10 mouse cellular contexts compared by ENCODE assay signal in the genomic region with DNA sequence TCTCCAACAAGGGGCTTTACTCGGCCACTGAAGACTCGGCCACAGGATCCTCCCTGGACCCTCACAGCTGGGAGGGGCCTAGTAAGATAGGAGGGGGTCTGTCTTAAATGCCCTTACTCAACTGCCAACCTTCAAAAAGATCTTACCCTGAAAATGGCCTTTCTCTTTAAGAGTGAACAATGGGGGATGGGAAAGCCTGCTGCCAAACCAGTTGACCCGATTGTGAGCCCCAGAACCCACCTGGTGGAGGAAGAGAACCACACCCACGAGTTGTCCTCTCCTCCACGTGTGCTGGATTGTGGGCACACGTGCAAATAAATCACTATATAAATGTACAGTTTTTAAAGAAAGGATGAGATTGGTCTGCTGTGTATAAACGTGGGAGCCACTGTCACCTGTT. TPM values are rescaled to one million over a fixed set of nuclear protein-coding genes. Genes with fewer than 3 reads are reported as not detected.
DNase-seq lines count a peak whose midpoint lies in the region; ATAC-seq lines count a peak whose summit lies in the region.
"Had no signal": no experiment of that assay in that cellular context is flagged by ENCODE, and none has a peak within 500 bp of the region (broad histone marks: within the 10 kb centered on the region; RNA-seq: fewer than 3 reads in every experiment).

No protein-coding gene starts in this region.

- H3K27ac ChIP-seq in hindbrain, embryonic 13.5 days, result peak overlapping the region; percentile 74
- H3K27ac ChIP-seq in hindbrain, embryonic 11.5 days (ENCODE audit: low read depth, low read length), result no peak overlapping the region
- peak overlapping the region; percentile 92 for H3K27ac ChIP-seq in forebrain, embryonic 13.5 days
- 0 out of 2 replicates have a peak overlapping the region, but pooled peaks have one; percentile 51 for H3K27ac ChIP-seq in midbrain, embryonic 15.5 days
- H3K27ac ChIP-seq: liver, embryonic 15.5 days had no signal

- no peaks in the 10 kb centered on the region for H3K27me3 ChIP-seq in hindbrain, embryonic 13.5 days
- H3K27me3 ChIP-seq in hindbrain, embryonic 11.5 days (ENCODE audit: control insufficient read depth, insufficient read depth, low read length), result no peaks in the 10 kb centered on the region
- no peaks in the 10 kb centered on the region for H3K27me3 ChIP-seq in forebrain, embryonic 13.5 days
- no peaks in the 10 kb centered on the region for H3K27me3 ChIP-seq in midbrain, embryonic 15.5 days (replicated peaks)
- H3K27me3 ChIP-seq: liver, embryonic 15.5 days had no signal

- peaks cover 39% of the 10 kb centered on the region for H3K36me3 ChIP-seq in hindbrain, embryonic 13.5 days
- H3K36me3 ChIP-seq in hindbrain, embryonic 11.5 days (ENCODE audit: control insufficient read depth, insufficient read depth, low read length), result no peaks in the 10 kb centered on the region
- H3K36me3 ChIP-seq in forebrain, embryonic 13.5 days (ENCODE audit: poor library complexity, severe bottlenecking), result peaks cover 46% of the 10 kb centered on the region
- no peaks in the 10 kb centered on the region; the same call in 1 of the 2 replicates for H3K36me3 ChIP-seq in midbrain, embryonic 15.5 days (replicated peaks)

- no peak overlapping the region for H3K9ac ChIP-seq in hindbrain, embryonic 13.5 days
- no peak overlapping the region for H3K9ac ChIP-seq in hindbrain, embryonic 11.5 days (ENCODE audit: low read depth, low read length)
- 0 out of 2 replicates have a peak overlapping the region, but pooled peaks have one; percentile 21 for H3K9ac ChIP-seq in forebrain, embryonic 13.5 days
- H3K9ac ChIP-seq in midbrain, embryonic 15.5 days, result no peak overlapping the region
- H3K9ac ChIP-seq: liver, embryonic 15.5 days had no signal

- no peak for ATAC-seq in hindbrain, embryonic 13.5 days (ENCODE audit: low FRiP score)
- no peak for ATAC-seq in hindbrain, embryonic 11.5 days (ENCODE audit: low FRiP score)
- ATAC-seq in forebrain, embryonic 13.5 days, result no peak
- no peak for ATAC-seq in midbrain, embryonic 15.5 days (replicated peaks)
- no peak for ATAC-seq in frontal cortex, adult (ENCODE audit: low TSS enrichment)
- no peak for ATAC-seq in megakaryocyte, adult 5-6 weeks (ENCODE audit: poor library complexity, severe bottlenecking)

- peaks cover 59% of the 10 kb centered on the region for H3K4me1 ChIP-seq in hindbrain, embryonic 13.5 days (replicated peaks)
- H3K4me1 ChIP-seq in hindbrain, embryonic 11.5 days (replicated peaks; ENCODE audit: control insufficient read depth, insufficient read depth, low read length), result 0 out of 2 replicates have a peak, but pooled peaks cover 5% of the 10 kb centered on the region
- peaks cover 76% of the 10 kb centered on the region for H3K4me1 ChIP-seq in forebrain, embryonic 13.5 days
- peaks cover 57% of the 10 kb centered on the region for H3K4me1 ChIP-seq in midbrain, embryonic 15.5 days

- no peaks in the 10 kb centered on the region for H3K9me3 ChIP-seq in hindbrain, embryonic 13.5 days
- no peaks in the 10 kb centered on the region for H3K9me3 ChIP-seq in hindbrain, embryonic 11.5 days (ENCODE audit: control insufficient read depth, low read length)
- no peaks in the 10 kb centered on the region for H3K9me3 ChIP-seq in forebrain, embryonic 13.5 days (replicated peaks)
- no peaks in the 10 kb centered on the region for H3K9me3 ChIP-seq in midbrain, embryonic 15.5 days
- H3K9me3 ChIP-seq: liver, embryonic 15.5 days had no signal

- WGBS in hindbrain, embryonic 13.5 days, result 60% methylated on average over 7 of the region's 7 CpGs
- WGBS in hindbrain, embryonic 11.5 days, result 67% methylated on average over 7 of the region's 7 CpGs
- 60% methylated on average over 7 of the region's 7 CpGs for WGBS in forebrain, embryonic 13.5 days
- WGBS in midbrain, embryonic 15.5 days, result 61% methylated on average over 7 of the region's 7 CpGs

- peak; percentile 37 to 54 for DNase-seq in cerebellum, postnatal 10 days
- no peak for DNase-seq in cerebellum, adult 11-12 months
- DNase-seq in hindbrain, embryonic 11.5 days (ENCODE audit: low spot score), result no peak
- DNase-seq: kidney, postnatal 10 days had no signal

- H3K4me2 ChIP-seq in hindbrain, embryonic 13.5 days, result no peak overlapping the region
- H3K4me2 ChIP-seq in hindbrain, embryonic 11.5 days (replicated peaks; ENCODE audit: low read depth, low read length), result no peak overlapping the region
- H3K4me2 ChIP-seq in forebrain, embryonic 13.5 days, result peak overlapping the region; percentile 29; the same call in 1 of the 2 replicates
- H3K4me2 ChIP-seq in midbrain, embryonic 15.5 days, result no peak overlapping the region
- H3K4me2 ChIP-seq: liver, embryonic 15.5 days had no signal

- no peak overlapping the region for H3K4me3 ChIP-seq in hindbrain, embryonic 13.5 days
- no peak overlapping the region for H3K4me3 ChIP-seq in hindbrain, embryonic 11.5 days (ENCODE audit: low read depth, low read length)
- no peak overlapping the region for H3K4me3 ChIP-seq in forebrain, embryonic 13.5 days
- no peak overlapping the region for H3K4me3 ChIP-seq in midbrain, embryonic 15.5 days
- H3K4me3 ChIP-seq: liver, embryonic 15.5 days had no signal

RNA-seq across cellular contexts. Expression of a gene that starts 38.9 kb away (rescaled TPM):
- 3.9 and 4.7 TPM in 2 replicates for polyA plus RNA-seq in hindbrain, embryonic 13.5 days (2015; fragmentation: Nextera tagmentation; extraction: Ambion mirVana)
- polyA plus RNA-seq in hindbrain, embryonic 11.5 days (2014; fragmentation: Nextera tagmentation; extraction: Ambion mirVana), result 1.7 and 2.5 TPM in 2 replicates
- 2.5 and 3.4 TPM in 2 replicates for polyA plus RNA-seq in forebrain, embryonic 13.5 days (2015; fragmentation: Nextera tagmentation; extraction: Ambion mirVana)
- polyA plus RNA-seq in midbrain, embryonic 15.5 days (2015; fragmentation: Nextera tagmentation; extraction: Ambion mirVana), result 4.0 and 4.3 TPM in 2 replicates
- not detected in 2 replicates for total RNA-seq in megakaryocyte, adult 5-6 weeks (2015)
- 0.45 TPM in 1 of 2 replicates, not detected in the other for total RNA-seq in megakaryocyte, adult 5-6 weeks (2017)

RNA-seq across cellular contexts. Expression of a gene that starts 46.8 kb away (rescaled TPM):
- polyA plus RNA-seq in hindbrain, embryonic 13.5 days (2015; fragmentation: Nextera tagmentation; extraction: Ambion mirVana), result 121 TPM in 2 replicates
- polyA plus RNA-seq in hindbrain, embryonic 11.5 days (2014; fragmentation: Nextera tagmentation; extraction: Ambion mirVana), result 99.6 and 101 TPM in 2 replicates
- 114 and 115 TPM in 2 replicates for polyA plus RNA-seq in forebrain, embryonic 13.5 days (2015; fragmentation: Nextera tagmentation; extraction: Ambion mirVana)
- polyA plus RNA-seq in midbrain, embryonic 15.5 days (2015; fragmentation: Nextera tagmentation; extraction: Ambion mirVana), result 114 and 118 TPM in 2 replicates
- total RNA-seq in megakaryocyte, adult 5-6 weeks (2015), result 12.8 and 18.0 TPM in 2 replicates
- 34.8 and 36.4 TPM in 2 replicates for total RNA-seq in megakaryocyte, adult 5-6 weeks (2017)

RNA-seq across cellular contexts. Expression of a gene that starts 58.7 kb away (rescaled TPM):
- polyA plus RNA-seq in hindbrain, embryonic 13.5 days (2015; fragmentation: Nextera tagmentation; extraction: Ambion mirVana), result 1.3 and 2.1 TPM in 2 replicates
- 1.2 and 1.9 TPM in 2 replicates for polyA plus RNA-seq in hindbrain, embryonic 11.5 days (2014; fragmentation: Nextera tagmentation; extraction: Ambion mirVana)
- 0.50 and 0.52 TPM in 2 replicates for polyA plus RNA-seq in forebrain, embryonic 13.5 days (2015; fragmentation: Nextera tagmentation; extraction: Ambion mirVana)
- 0.71 and 1.2 TPM in 2 replicates for polyA plus RNA-seq in midbrain, embryonic 15.5 days (2015; fragmentation: Nextera tagmentation; extraction: Ambion mirVana)
- total RNA-seq in megakaryocyte, adult 5-6 weeks (2015), result 4.5 TPM in 2 replicates
- total RNA-seq in megakaryocyte, adult 5-6 weeks (2017), result 3.0 and 4.6 TPM in 2 replicates

Comparison
In these comparisons a context has a peak if more than half of its experiments do, and no peak if none do; other contexts are left out.
1. DNase-seq: peak in cerebellum, postnatal 10 days (2 of 2); none in cerebellum, adult 11-12 months (single experiment) and hindbrain, embryonic 11.5 days (single experiment).